Mouse (Mus musculus) common myeloid progenitor, adult 5-6 weeks (primary cell): ENCODE data around the gene Opa3. TPM values are rescaled to one million over a fixed set of nuclear protein-coding genes. Genes with fewer than 3 reads are reported as not detected.

Source experiments
- ATAC-seq: replicated peaks from 2 replicates; pipeline ENCODE4 v1.8.0; 2016; ENCODE audit warnings: low read depth, mild to moderate bottlenecking, moderate TSS enrichment, inconsistent platforms; ENCODE audit not compliant: poor library complexity, severe bottlenecking
- total RNA-seq: library from RNA; stranded (forward); fragments of 200-1000, 187-1606 nt; gene quantifications from 2 replicates; pipeline ENCODE4 v1.2.3, GENCODE M21; 2017

Gene Opa3
- total RNA-seq: 22.4 and 24.0 TPM in 2 replicates

- peak; percentile 83 for ATAC-seq
Observed at GRCm38 (mm10) chr7:19227883-19228792, at the start of gene Opa3. TSS of gene Opa3 (plus strand) at chr7:19228334.

GRCm38 (mm10) chr7:19178443-19179092 lies 49.6 kb upstream of the Opa3 start:
- ATAC-seq: peak; percentile 55

GRCm38 (mm10) chr7:19179173-19179572 lies 49.0 kb upstream of the Opa3 start:
- peak; percentile 36; the same call in 1 of the 2 replicates for ATAC-seq

- ATAC-seq: no peak
Observed at GRCm38 (mm10) chr7:19179936-19180335, 48.2 kb upstream of the Opa3 start.

DNA sequence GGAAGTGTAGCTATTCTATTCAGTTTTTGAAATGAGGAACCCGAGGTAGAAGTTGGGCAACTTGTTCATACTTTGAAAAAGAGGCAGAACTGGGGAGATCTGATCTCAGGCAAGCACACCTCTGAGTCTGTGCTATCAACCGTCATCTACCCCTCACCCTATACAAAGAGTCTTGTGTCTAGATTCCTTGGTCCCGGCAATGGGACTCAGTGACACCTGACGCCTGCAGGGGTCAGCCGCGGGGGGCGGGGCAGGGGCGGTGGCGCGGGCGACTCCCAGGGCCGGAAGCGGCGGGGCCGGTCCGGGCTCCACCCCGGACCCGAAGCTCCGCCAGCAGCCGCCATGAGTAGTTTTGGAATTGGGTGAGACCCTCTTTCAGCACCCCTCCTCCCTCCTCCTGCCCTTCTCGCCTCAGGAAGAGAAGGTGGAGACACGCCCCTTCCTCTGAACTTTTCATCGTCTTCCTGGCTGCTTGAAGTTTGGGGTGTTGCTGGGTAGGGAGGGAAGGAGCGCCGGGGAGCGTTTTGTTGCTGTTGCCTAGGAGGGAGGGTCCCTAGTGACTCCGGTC lies 47.2 kb upstream of the Opa3 start:
- ATAC-seq: peak; percentile 36

DNA sequence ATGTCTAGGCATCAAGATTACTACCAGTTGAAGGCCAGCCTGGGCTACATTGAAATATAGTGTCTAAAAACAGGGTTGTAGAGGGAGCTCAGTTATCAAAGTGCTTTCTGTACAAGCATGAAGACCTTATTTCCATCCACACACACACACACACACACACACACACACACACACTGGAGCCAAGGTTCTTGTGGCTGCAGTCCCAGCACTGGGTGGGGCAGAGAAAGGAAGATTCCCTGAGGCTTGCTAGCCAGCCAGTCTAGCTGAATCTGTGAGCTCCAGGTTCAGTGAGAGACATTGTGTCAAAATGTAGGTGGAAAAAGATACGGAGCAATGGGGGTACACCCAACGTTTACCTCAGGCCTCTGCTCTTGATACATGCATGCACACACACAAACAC lies 43.9 kb upstream of the Opa3 start:
- ATAC-seq: no peak

DNA sequence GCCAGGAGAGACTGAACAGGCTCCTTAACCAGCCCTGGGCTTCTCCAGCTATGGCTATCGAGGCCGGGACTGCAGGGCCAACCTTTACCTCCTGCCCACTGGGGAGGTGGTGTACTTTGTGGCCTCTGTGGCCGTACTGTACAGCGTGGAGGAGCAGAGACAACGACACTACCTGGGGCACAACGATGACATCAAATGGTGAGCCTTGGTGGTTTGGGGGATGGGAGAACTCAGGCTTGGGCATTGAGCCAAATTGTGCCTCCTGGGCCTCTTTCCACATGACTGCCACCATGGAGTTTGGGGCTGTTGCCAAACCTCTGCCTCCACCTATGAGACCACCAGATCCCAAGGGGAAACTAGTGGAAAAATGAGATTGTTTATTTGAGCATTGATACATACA lies 43.4 kb upstream of the Opa3 start:
- no peak for ATAC-seq

DNA sequence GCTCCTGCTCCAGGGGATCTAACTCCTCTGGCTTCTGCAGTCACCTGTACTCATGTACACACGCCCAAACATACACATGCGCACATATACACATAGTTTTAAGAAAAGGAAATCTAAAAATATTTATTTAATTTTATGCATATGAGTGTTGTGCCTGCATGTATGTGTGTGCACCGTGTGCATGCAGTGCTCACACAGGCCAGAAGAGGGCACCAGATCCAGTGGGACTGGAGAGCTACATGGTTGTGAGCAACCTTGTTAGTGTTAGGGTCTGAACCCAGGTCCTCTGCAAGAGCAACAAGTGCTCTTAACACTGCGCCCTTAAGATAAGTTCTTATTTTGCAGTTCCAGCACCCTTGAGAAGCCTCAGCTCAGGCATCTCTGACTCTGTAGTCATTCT lies 33.5 kb upstream of the Opa3 start:
- ATAC-seq: no peak

- 0 out of 2 replicates have a peak, but pooled peaks have one; percentile 31 for ATAC-seq
Observed at GRCm38 (mm10) chr7:19196676-19197075, 31.5 kb upstream of the Opa3 start.

DNA sequence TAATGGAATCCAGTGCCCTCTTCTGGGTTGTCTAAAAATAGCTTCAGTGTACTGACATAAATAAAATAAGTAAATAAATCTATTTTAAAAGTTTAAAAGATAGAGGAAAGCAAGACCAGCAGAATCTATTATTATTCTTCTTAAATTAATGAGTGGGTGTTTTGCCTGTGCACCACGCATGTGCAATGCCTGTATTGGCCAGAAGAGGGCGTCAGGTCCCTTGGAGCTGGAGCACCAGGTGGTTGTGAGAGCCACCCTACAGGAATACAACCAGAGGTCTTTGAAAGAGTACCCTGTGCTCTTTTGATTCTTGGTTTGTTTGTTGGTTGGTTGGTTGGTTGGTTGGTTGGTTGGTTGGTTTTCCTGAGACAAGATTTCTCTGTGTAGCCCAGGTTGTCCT lies 30.1 kb upstream of the Opa3 start:
- ATAC-seq: peak; percentile 64

DNA sequence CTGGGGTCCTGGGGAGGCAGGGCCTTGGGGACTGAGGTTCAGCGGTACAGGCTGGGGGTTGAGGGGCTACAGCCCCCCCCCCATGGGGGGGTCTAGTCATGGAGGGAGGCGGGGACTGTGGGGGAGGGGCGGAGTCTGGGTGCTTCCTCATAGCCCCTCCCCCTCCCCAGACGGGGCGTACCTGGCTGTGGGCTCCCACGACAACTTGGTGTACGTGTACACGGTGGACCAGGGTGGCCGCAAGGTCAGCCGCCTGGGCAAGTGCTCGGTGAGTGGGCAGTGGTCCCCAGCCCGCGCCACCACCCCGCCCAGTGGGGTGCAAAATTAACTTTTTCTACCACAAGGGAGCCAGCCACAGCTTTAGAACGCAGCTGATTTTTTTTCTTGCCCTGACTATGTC lies 26.5 kb upstream of the Opa3 start:
- ATAC-seq: no peak

DNA sequence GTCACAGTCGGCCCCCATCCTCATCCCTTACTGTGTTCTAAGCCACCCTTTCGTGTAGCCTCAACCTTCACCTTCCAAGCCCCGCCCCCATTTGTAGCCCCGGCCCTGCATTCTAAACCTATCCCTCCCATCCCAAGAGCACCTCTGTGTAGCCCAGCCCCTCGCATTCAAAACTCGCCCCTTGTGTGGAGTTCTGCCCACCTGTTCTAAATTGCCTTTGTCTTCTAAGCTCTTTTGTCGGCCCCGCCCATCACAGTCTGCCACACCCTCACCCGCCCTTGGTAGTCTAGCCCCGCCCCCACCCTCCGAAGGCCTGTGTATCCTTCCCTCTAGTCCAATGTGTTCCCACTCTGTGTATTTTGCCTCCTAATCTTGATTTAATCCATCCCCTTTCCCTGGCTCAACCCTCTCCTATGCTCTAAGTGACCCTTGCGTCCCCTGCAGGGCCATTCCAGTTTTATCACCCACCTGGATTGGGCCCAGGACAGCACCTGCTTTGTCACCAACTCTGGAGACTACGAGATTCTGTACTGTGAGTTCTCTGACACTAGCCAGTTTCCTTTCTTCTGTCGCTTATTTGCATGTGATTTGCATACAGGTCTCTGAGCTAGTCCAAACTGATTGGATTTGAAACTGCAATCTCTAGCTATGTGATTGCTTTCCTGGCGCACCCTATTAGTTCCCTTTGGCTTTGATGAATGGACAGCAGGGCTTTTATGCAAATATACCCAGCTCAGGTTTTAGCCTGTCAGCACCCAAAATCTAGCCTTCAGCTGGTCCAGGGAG lies 25.9 kb upstream of the Opa3 start:
- no peak for ATAC-seq

GRCm38 (mm10) chr7:19208201-19208910 lies 19.8 kb upstream of the Opa3 start:
- no peak for ATAC-seq

DNA sequence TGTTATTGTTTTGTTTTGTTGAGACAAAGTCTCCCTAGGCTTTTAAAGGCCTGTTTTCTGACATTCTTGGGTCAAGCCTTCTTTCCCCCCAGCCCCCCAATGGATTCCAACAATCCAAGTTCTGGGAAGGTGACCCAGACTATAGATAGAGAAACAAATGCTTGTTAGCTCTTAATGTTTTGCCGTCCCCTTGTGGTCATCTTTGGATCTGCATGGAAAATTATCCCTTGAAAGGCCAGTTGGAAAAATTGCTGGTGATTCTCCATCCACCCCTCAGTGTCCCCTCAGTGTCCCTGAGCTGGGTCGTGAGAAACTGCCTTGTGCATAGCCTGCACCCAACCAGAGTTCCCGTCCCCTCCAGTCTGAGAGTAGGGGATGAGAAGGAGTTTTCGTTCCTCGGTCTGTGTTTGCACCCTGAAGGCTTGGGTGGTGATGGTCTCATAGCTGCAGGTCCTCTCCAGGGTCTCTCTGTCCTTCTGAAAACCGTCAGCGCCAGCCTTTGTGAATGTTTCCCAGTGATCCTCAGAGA lies 19.1 kb upstream of the Opa3 start:
- 0 out of 2 replicates have a peak, but pooled peaks have one; percentile 26 for ATAC-seq

GRCm38 (mm10) chr7:19209494-19209893 lies 18.6 kb upstream of the Opa3 start:
- ATAC-seq: no peak

- no peak for ATAC-seq
Observed at GRCm38 (mm10) chr7:19210010-19210409, 18.1 kb upstream of the Opa3 start.

GRCm38 (mm10) chr7:19211041-19211675 lies 17.0 kb upstream of the Opa3 start:
- ATAC-seq: no peak

DNA sequence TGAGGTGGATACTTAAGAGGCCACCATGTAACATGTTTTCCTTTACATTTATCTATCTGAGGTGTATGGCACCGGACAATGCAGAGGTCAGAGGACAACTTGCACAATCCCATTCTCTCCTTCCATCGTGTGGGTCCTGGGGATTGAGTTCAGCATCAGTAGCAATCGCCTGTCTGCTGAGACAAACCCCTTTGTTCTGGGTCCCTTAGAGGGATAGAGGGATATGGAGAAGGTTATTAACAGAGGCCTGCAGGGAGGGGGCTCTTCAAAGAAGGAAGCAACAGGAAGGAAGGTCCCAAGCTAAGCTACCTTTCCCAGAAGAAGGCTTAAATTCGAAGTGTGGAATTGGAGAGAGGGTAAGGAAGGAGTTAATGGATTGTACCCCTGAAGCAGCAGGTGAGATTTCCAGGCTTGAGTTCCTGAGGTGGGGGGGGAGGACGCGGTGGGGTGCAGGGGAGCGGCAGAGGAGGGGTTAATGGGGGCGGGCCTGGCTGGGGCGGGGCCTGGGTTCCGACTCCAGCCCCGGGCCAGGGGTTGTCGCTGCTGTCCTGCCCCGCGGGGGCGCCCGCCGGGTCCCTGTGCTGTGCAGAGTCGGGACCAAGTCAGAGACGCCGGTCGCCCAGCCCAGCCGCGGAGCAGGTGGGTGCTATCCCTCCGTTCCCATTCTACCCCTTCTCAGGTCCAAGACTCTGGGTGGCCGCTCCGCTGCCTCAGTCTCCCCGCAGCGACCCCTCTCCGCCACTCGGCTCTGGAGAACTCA lies 16.0 kb upstream of the Opa3 start, which contains the start of gene Gpr4:
Gene Gpr4, plus strand, starts transcription at position 543 of the 760 bp plus-strand sequence.
- no peak; the same call in 1 of the 2 replicates for ATAC-seq
